11 mouse cellular contexts compared by ENCODE assay signal in the genomic region with DNA sequence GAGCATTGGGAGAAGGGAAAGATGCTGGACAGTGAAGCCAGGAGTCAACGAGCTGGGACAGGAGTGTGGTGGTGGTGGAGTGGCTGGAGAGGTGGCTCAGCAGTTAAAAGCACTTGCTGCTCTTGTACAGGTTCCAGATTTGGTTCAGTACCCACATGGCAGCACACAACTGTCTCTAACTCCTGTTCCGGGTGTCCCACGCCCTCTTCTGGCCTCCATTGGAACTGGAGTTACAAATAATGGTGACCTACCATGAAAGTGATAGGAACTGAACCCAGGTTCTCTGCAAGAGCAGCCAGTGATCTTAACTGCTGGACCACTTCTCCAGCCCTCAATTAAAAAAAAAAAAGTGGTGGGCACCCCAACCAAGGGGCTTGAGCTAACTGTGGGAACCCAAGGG. TPM values are rescaled to one million over a fixed set of nuclear protein-coding genes. Genes with fewer than 3 reads are reported as not detected.
DNase-seq lines count a peak whose midpoint lies in the region; ATAC-seq and TF ChIP-seq lines count a peak whose summit lies in the region.
"Had no signal": no experiment of that assay in that cellular context is flagged by ENCODE, and none has a peak within 500 bp of the region (broad histone marks: within the 10 kb centered on the region; RNA-seq: fewer than 3 reads in every experiment).

No protein-coding gene starts in this region.

- TF ChIP-seq CTCF in layer of hippocampus, adult 2 months (conservative IDR thresholded peaks at IDR 0.05) = peak; percentile 58
- TF ChIP-seq CTCF in MEL (IDR thresholded peaks at IDR 0.05 in 2 of 3, conservative IDR thresholded peaks at IDR 0.05 in 1 of 3; ENCODE audit: control insufficient read depth in 1 of 3, insufficient read depth in 1 of 3, low read depth in 2 of 3, low read length in 3 of 3, poor library complexity in 1 of 3, severe bottlenecking in 1 of 3) = peak; percentile 50 to 67 (median 60)

- 0 out of 2 replicates have a peak, but pooled peaks have one; percentile 31 for ATAC-seq in megakaryocyte, adult 5-6 weeks (ENCODE audit: poor library complexity, severe bottlenecking)
- ATAC-seq: midbrain, embryonic 13.5 days had no signal

- H3K9me3 ChIP-seq in MEL (replicated peaks; ENCODE audit: insufficient read depth, low read length) = no peaks in the 10 kb centered on the region
- H3K9me3 ChIP-seq: embryonic facial prominence, embryonic 12.5 days; hindbrain, embryonic 15.5 days; midbrain, embryonic 13.5 days had no signal

- H3K36me3 ChIP-seq in MEL (ENCODE audit: control insufficient read depth in 1 of 2, insufficient read depth in 2 of 2, low read length in 2 of 2) = peaks cover 0 to 4% of the 10 kb centered on the region in 2 experiments; a peak in 2 of 4 replicates

- H3K9ac ChIP-seq in MEL (ENCODE audit: control insufficient read depth, low read depth, low read length, poor library complexity, severe bottlenecking) = no peak overlapping the region
- H3K9ac ChIP-seq: embryonic facial prominence, embryonic 12.5 days; hindbrain, embryonic 15.5 days; midbrain, embryonic 13.5 days had no signal

- H3K79me2 ChIP-seq in MEL (ENCODE audit: control insufficient read depth, insufficient read depth, low read length, poor library complexity) = no peaks in the 10 kb centered on the region

- no peak overlapping the region for H3K4me3 ChIP-seq in layer of hippocampus, adult 2 months
- no peak overlapping the region for H3K4me3 ChIP-seq in MEL (ENCODE audit: control insufficient read depth in 1 of 2, insufficient read depth in 1 of 2, low read depth in 2 of 2, low read length in 2 of 2)
- H3K4me3 ChIP-seq: embryonic facial prominence, embryonic 12.5 days; hindbrain, embryonic 15.5 days; midbrain, embryonic 13.5 days had no signal

- no peak for TF ChIP-seq EP300 in MEL (IDR thresholded peaks at IDR 0.05; ENCODE audit: low read depth in 1 of 2, low read length in 2 of 2)

- peak; percentile 55 for TF ChIP-seq RAD21 in MEL (IDR thresholded peaks at IDR 0.05; ENCODE audit: low read depth, low read length)

- no peaks in the 10 kb centered on the region for H3K27me3 ChIP-seq in MEL (ENCODE audit: control insufficient read depth in 1 of 2, insufficient read depth in 2 of 2, low read length in 2 of 2)
- H3K27me3 ChIP-seq: embryonic facial prominence, embryonic 12.5 days; hindbrain, embryonic 15.5 days; midbrain, embryonic 13.5 days had no signal

- H3K4me1 ChIP-seq in MEL (ENCODE audit: control insufficient read depth in 1 of 2, insufficient read depth in 2 of 2, low read length in 2 of 2) = peaks cover 3 to 5% of the 10 kb centered on the region in 2 experiments

- no peak for TF ChIP-seq POLR2A in MEL (IDR thresholded peaks at IDR 0.05; ENCODE audit: control insufficient read depth in 1 of 2, insufficient read depth in 1 of 2, low read depth in 1 of 2, low read length in 2 of 2, poor library complexity in 1 of 2)

- no peak for DNase-seq in layer of hippocampus, adult 2 months (ENCODE audit: low spot score in 2 of 2)
- DNase-seq in layer of hippocampus, adult 8-10 months (ENCODE audit: low spot score in 2 of 2) = no peak
- DNase-seq in CD4-positive helper T cell, adult 2 months (ENCODE audit: low read depth, low spot score) = peak; percentile 17
- DNase-seq in MEL (ENCODE audit: low read depth, low spot score) = peak; percentile 72
- no peak for DNase-seq in ovary, adult 18-20 months (ENCODE audit: low spot score)
- DNase-seq in left cerebral cortex, adult 11 months (ENCODE audit: low spot score) = no peak
- DNase-seq: gastrocnemius, postnatal 14 days had no signal

- no peak overlapping the region for H3K27ac ChIP-seq in layer of hippocampus, adult 2 months
- no peak overlapping the region for H3K27ac ChIP-seq in MEL (ENCODE audit: control insufficient read depth, low read depth, low read length)
- H3K27ac ChIP-seq: embryonic facial prominence, embryonic 12.5 days; hindbrain, embryonic 15.5 days; midbrain, embryonic 13.5 days had no signal

TF ChIP-seq in MEL, 35 proteins besides CTCF, POLR2A, EP300 and RAD21:
- TF ChIP-seq MYC (IDR thresholded peaks at IDR 0.05; ENCODE audit: low read depth, low read length) (peak; percentile 72), POLR2AphosphoS2 (IDR thresholded peaks at IDR 0.05; ENCODE audit: low read length) (no peak), ZC3H11A (IDR thresholded peaks at IDR 0.05; ENCODE audit: low read depth, low read length) (peak; percentile 14; the same call in 1 of the 2 replicates), SMC3 (IDR thresholded peaks at IDR 0.05; ENCODE audit: low read depth, low read length) (peak; percentile 64)

RNA-seq across cellular contexts. Expression of gene Ddb1, which starts 6.9 kb away (rescaled TPM):
- total RNA-seq in layer of hippocampus, adult 2 months (2021) = 100 to 1,000 TPM; 194 to 210 TPM
- total RNA-seq in layer of hippocampus, adult 8-10 months (2022) = 100 to 1,000 TPM; 191 to 201 (median 197) TPM
- total RNA-seq in MEL (2012; rRNA removed) = 363 and 365 TPM in 2 replicates
- polyA plus RNA-seq in MEL (2012; ENCODE audit: insufficient read depth in 1 of 2, insufficient read length in 2 of 2, low read depth in 1 of 2, low replicate concordance in 2 of 2, missing spikeins in 1 of 2) = 100 to 1,000 TPM; 116 to 459 TPM
- total RNA-seq in megakaryocyte, adult 5-6 weeks (2015) = 45.1 and 49.1 TPM in 2 replicates
- 156 and 175 TPM in 2 replicates for total RNA-seq in megakaryocyte, adult 5-6 weeks (2017)

RNA-seq across cellular contexts. Expression of gene Tkfc, which starts 7.3 kb away (rescaled TPM):
- total RNA-seq in layer of hippocampus, adult 2 months (2021) = 10 to 100 TPM; 16.5 to 19.1 TPM
- total RNA-seq in layer of hippocampus, adult 8-10 months (2022) = 10 to 100 TPM; 15.3 to 21.4 (median 19.9) TPM
- total RNA-seq in MEL (2012; rRNA removed) = 3.6 and 3.7 TPM in 2 replicates
- 10 to 100 TPM in 1 of 2 experiments, not detected in 1; 12.8 TPM for polyA plus RNA-seq in MEL (2012; ENCODE audit: insufficient read depth in 1 of 2, insufficient read length in 2 of 2, low read depth in 1 of 2, low replicate concordance in 2 of 2, missing spikeins in 1 of 2)
- total RNA-seq in megakaryocyte, adult 5-6 weeks (2015) = 4.8 and 5.6 TPM in 2 replicates
- total RNA-seq in megakaryocyte, adult 5-6 weeks (2017) = 2.2 and 3.7 TPM in 2 replicates

RNA-seq across cellular contexts. Expression of gene Tmem138, which starts 21.0 kb away (rescaled TPM):
- total RNA-seq in layer of hippocampus, adult 2 months (2021) = 10 to 100 TPM; 12.2 to 12.8 TPM
- total RNA-seq in layer of hippocampus, adult 8-10 months (2022) = 10 to 100 TPM; 12.8 to 19.3 (median 15.4) TPM
- 10.8 and 11.9 TPM in 2 replicates for total RNA-seq in MEL (2012; rRNA removed)
- polyA plus RNA-seq in MEL (2012; ENCODE audit: insufficient read depth in 1 of 2, insufficient read length in 2 of 2, low read depth in 1 of 2, low replicate concordance in 2 of 2, missing spikeins in 1 of 2) = 10 to 100 TPM in 1 of 2 experiments, not detected in 1; 25.2 TPM
- 14.1 and 16.7 TPM in 2 replicates for total RNA-seq in megakaryocyte, adult 5-6 weeks (2015)
- total RNA-seq in megakaryocyte, adult 5-6 weeks (2017) = 2.1 and 4.0 TPM in 2 replicates

RNA-seq across cellular contexts. Expression of gene Cyb561a3, which starts 21.2 kb away (rescaled TPM):
- total RNA-seq in layer of hippocampus, adult 2 months (2021) = 10 to 100 TPM in 1 of 2 experiments, 1 to 10 TPM in 1; 9.1 to 11.1 TPM
- total RNA-seq in layer of hippocampus, adult 8-10 months (2022) = 10 to 100 TPM in 3 of 4 experiments, 1 to 10 TPM in 1; 9.8 to 15.8 (median 12.8) TPM
- 7.6 and 9.0 TPM in 2 replicates for total RNA-seq in MEL (2012; rRNA removed)
- polyA plus RNA-seq in MEL (2012; ENCODE audit: insufficient read depth in 1 of 2, insufficient read length in 2 of 2, low read depth in 1 of 2, low replicate concordance in 2 of 2, missing spikeins in 1 of 2) = 10 to 100 TPM in 1 of 2 experiments, not detected in 1; 14.3 TPM
- total RNA-seq in megakaryocyte, adult 5-6 weeks (2015) = 37.2 and 38.8 TPM in 2 replicates
- 36.1 and 38.3 TPM in 2 replicates for total RNA-seq in megakaryocyte, adult 5-6 weeks (2017)

RNA-seq across cellular contexts. Expression of gene Vwce, which starts 35.8 kb away (rescaled TPM):
- total RNA-seq in layer of hippocampus, adult 2 months (2021) = under 1 TPM; 0.39 to 0.72 TPM
- under 1 TPM; 0.64 to 0.96 (median 0.86) TPM for total RNA-seq in layer of hippocampus, adult 8-10 months (2022)
- total RNA-seq in MEL (2012; rRNA removed) = 0.04 and 0.23 TPM in 2 replicates
- 100 to 1,000 TPM in 1 of 2 experiments, 1 to 10 TPM in 1; 1.8 to 666 TPM for polyA plus RNA-seq in MEL (2012; ENCODE audit: insufficient read depth in 1 of 2, insufficient read length in 2 of 2, low read depth in 1 of 2, low replicate concordance in 2 of 2, missing spikeins in 1 of 2)
- 0.23 TPM in 1 of 2 replicates, not detected in the other for total RNA-seq in megakaryocyte, adult 5-6 weeks (2015)
- not detected in 2 replicates for total RNA-seq in megakaryocyte, adult 5-6 weeks (2017)

Comparison
In these comparisons a context has a peak if more than half of its experiments do, and no peak if none do; other contexts are left out.
1. DNase-seq: peak in CD4-positive helper T cell, adult 2 months (single experiment) and MEL (single experiment); none in layer of hippocampus, adult 2 months (0 of 2), layer of hippocampus, adult 8-10 months (0 of 2), ovary, adult 18-20 months (single experiment) and left cerebral cortex, adult 11 months (single experiment).